Mouse (Mus musculus): ENCODE results near the gene Haus4. TPM values are rescaled to one million over a fixed set of nuclear protein-coding genes. Genes with fewer than 3 reads are reported as not detected.

The Haus4 gene
- 24.3 and 25.7 TPM in 2 replicates for polyA plus RNA-seq (2015; fragmentation: Nextera tagmentation; extraction: Ambion mirVana)

DNA sequence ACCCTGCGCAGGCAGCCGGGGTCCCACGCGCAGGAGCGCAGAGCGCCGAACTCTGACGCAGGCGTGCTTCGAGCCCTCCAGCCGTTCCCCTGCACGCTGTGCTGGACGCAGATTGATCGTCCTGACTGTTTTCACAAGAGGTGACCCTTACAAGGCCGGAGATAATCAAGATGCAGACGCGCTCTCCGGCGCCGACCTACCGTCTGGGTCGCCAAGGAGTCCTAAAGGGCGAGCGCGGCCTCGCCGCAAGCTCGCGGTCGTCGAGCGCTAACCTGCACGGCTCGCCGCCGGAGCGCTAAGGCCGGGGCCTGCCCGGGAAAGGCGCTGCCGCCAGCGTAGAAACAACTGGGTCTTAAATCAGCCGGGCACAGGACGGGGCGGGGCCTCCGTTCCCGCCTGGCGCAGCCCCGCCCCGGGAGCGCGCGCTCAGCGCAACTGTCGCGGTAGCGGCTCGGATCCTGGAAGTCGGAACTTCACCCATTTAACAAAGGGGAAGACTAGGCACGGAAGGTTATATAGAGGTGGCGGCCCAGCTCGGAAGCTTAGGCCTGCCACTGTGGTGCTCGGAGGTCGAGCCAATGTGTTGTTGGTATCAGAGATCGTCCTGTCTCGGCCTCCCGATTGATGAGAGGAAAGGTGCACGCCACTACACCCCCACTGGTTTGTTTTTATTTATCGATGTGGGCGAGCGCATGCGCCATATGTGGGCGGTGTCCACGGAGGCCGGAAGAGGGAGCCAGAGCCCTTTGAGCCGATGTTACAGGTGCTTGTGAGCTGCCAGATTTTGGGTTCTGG is at the start of gene Haus4:
Gene Haus4 (minus strand): TSS at position 642 of the 795 bp plus-strand sequence.

DNA sequence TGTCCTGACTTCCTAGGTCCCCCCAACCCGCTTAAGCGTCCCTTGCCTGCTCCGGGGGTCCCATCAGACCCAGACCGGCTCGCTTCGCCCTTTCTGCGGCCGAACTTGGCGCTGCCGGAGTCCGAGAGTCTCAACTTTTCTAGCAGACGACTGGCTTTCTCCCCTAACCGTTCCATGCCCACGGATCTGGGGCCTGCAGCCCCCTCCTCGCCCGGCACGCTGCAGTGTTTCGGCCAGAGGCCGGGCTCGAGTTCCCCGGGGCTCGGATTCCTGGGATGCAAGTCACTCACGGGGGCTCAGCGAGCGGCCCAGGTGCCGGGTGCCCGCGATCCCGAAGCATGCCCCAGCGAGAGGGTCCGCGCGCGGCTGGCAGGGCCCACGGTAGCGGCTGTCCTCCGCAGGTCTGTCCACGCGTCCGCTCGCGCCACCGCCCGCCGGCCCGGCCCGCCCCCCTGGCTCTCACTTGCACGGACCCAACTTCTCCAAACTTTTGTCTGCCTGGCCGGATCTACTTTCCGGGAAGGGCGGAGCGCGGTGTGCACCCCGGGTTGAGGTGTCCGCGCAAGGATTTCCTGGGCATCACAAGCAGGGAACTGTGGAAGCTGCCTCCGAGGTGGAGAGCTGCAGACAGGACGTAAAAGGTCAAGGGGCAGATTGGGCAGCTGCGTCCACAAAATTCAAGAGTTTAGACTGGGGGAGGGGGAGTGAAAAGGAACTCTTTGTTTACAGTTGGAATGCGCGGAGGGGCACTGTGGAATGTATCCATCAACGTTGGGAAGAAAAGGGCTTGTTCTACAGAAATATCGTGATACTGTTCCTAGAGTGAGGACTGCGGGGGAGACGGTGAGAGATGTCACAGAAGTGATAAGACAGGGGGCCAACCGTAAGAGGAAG is 22.9 kb upstream of the Haus4 start, which contains the start of gene Ajuba:
Gene Ajuba (minus strand): TSS at position 470 of the 894 bp plus-strand sequence.

Other genes starting within 250 kb of the Haus4 start
- 26.3 and 30.1 TPM in 2 replicates for gene Oxa1l, start 193.8 kb downstream of the Haus4 start, polyA plus RNA-seq (2015; fragmentation: Nextera tagmentation; extraction: Ambion mirVana)
- gene Slc7a7, start 136.8 kb downstream of the Haus4 start, polyA plus RNA-seq (2015; fragmentation: Nextera tagmentation; extraction: Ambion mirVana), result 3.8 and 5.9 TPM in 2 replicates
- gene Mrpl52, start 127.7 kb downstream of the Haus4 start, polyA plus RNA-seq (2015; fragmentation: Nextera tagmentation; extraction: Ambion mirVana), result 256 and 276 TPM in 2 replicates
- 124 and 133 TPM in 2 replicates for gene Mmp14, start 123.0 kb downstream of the Haus4 start, polyA plus RNA-seq (2015; fragmentation: Nextera tagmentation; extraction: Ambion mirVana)
- 56.2 and 58.1 TPM in 2 replicates for gene Lrp10, start 90.5 kb downstream of the Haus4 start, polyA plus RNA-seq (2015; fragmentation: Nextera tagmentation; extraction: Ambion mirVana)
- gene Rem2, start 78.5 kb downstream of the Haus4 start, polyA plus RNA-seq (2015; fragmentation: Nextera tagmentation; extraction: Ambion mirVana), result 0.18 TPM in 1 of 2 replicates, not detected in the other
- gene Prmt5, start 37.1 kb downstream of the Haus4 start, polyA plus RNA-seq (2015; fragmentation: Nextera tagmentation; extraction: Ambion mirVana), result 37.8 and 39.1 TPM in 2 replicates
- 42.4 and 43.2 TPM in 2 replicates for gene Ajuba, start 22.9 kb upstream of the Haus4 start, polyA plus RNA-seq (2015; fragmentation: Nextera tagmentation; extraction: Ambion mirVana)
- gene 4931414P19Rik, start 51.4 kb upstream of the Haus4 start, polyA plus RNA-seq (2015; fragmentation: Nextera tagmentation; extraction: Ambion mirVana), result 2.8 and 3.5 TPM in 2 replicates
- gene Psmb5, start 63.4 kb upstream of the Haus4 start, polyA plus RNA-seq (2015; fragmentation: Nextera tagmentation; extraction: Ambion mirVana), result 266 and 296 TPM in 2 replicates
- not detected in 2 replicates for gene Psmb11, start 66.8 kb upstream of the Haus4 start, polyA plus RNA-seq (2015; fragmentation: Nextera tagmentation; extraction: Ambion mirVana)
- gene Gm17606, start 86.3 kb upstream of the Haus4 start, polyA plus RNA-seq (2015; fragmentation: Nextera tagmentation; extraction: Ambion mirVana), result not detected in 2 replicates
- gene Cdh24, start 86.7 kb upstream of the Haus4 start, polyA plus RNA-seq (2015; fragmentation: Nextera tagmentation; extraction: Ambion mirVana), result 0.59 and 0.66 TPM in 2 replicates
- gene 1700123O20Rik, start 131.6 kb upstream of the Haus4 start, polyA plus RNA-seq (2015; fragmentation: Nextera tagmentation; extraction: Ambion mirVana), result 57.6 and 58.6 TPM in 2 replicates
- 50.8 and 54.6 TPM in 2 replicates for gene Acin1, start 132.3 kb upstream of the Haus4 start, polyA plus RNA-seq (2015; fragmentation: Nextera tagmentation; extraction: Ambion mirVana)
- 0.13 TPM in 1 of 2 replicates, not detected in the other for gene Gm29776, start 144.2 kb upstream of the Haus4 start, polyA plus RNA-seq (2015; fragmentation: Nextera tagmentation; extraction: Ambion mirVana)
- 0.10 TPM in 1 of 2 replicates, not detected in the other for gene Cebpe, start 157.6 kb upstream of the Haus4 start, polyA plus RNA-seq (2015; fragmentation: Nextera tagmentation; extraction: Ambion mirVana)
- 12.7 and 14.8 TPM in 2 replicates for gene Slc7a8, start 227.3 kb upstream of the Haus4 start, polyA plus RNA-seq (2015; fragmentation: Nextera tagmentation; extraction: Ambion mirVana)